Mouse (Mus musculus) heart, embryonic 12.5 days (tissue): ENCODE measurements around the gene Chrd. TPM values are rescaled to one million over a fixed set of nuclear protein-coding genes. Genes with fewer than 3 reads are reported as not detected.
A peak's percentile ranks its signal among the peaks of the same experiment; 100 is the strongest.

Experiments
- ATAC-seq: fragments of 200-750 bp; cut with Nextera tagmentation; 2 replicates; pipeline ENCODE4 v1.8.0; 2017; ENCODE audit warnings: moderate TSS enrichment, moderate library complexity; ENCODE audit not compliant: insufficient number of reproducible peaks, low FRiP score
- H3K27ac ChIP-seq: fragments of 300-500 bp; sonication (generic); 2 replicates; pipeline ENCODE4 v1.5.1; 2016; ENCODE audit warnings: mild to moderate bottlenecking, moderate library complexity; ENCODE audit not compliant: poor library complexity, severe bottlenecking
- H3K27me3 ChIP-seq: fragments of 300-500 bp; sonication (generic); replicated peaks from 2 replicates; pipeline ENCODE4 v1.6.1; 2016; ENCODE audit warnings: mild to moderate bottlenecking, moderate library complexity
- H3K36me3 ChIP-seq: fragments of 300-500 bp; sonication (generic); 2 replicates; pipeline ENCODE4 v1.6.1; 2016; ENCODE audit warnings: mild to moderate bottlenecking, moderate library complexity
- H3K4me1 ChIP-seq: fragments of 300-500 bp; sonication (generic); replicated peaks from 2 replicates; pipeline ENCODE4 v1.6.1; 2016; ENCODE audit warnings: mild to moderate bottlenecking
- H3K4me2 ChIP-seq: fragments of 300-500 bp; sonication (generic); 2 replicates; pipeline ENCODE4 v1.6.1; 2016; ENCODE audit warnings: mild to moderate bottlenecking, moderate library complexity
- H3K4me3 ChIP-seq: fragments of 300-500 bp; sonication (generic); 2 replicates; pipeline ENCODE4 v1.5.1; 2016; ENCODE audit warnings: mild to moderate bottlenecking
- H3K9ac ChIP-seq: fragments of 300-500 bp; sonication (generic); 2 replicates; pipeline ENCODE4 v1.6.1; 2016; ENCODE audit warnings: mild to moderate bottlenecking, moderate library complexity
- H3K9me3 ChIP-seq: fragments of 300-500 bp; sonication (generic); replicated peaks from 2 replicates; pipeline ENCODE4 v1.6.1; 2016; ENCODE audit warnings: mild to moderate bottlenecking, moderate library complexity
- WGBS: fragments of 180-500 bp; shearing (Covaris S2); methylation state at CpG from one replicate; pipeline ENCODE4 v1.1.7; 2016; 5-methylcytosine and 5-hydroxymethylcytosine counted together
- polyA plus RNA-seq: library from polyadenylated mRNA; unstranded; fragments of >200 nt; fragmentation: Nextera tagmentation; extraction: Ambion mirVana; gene quantifications from 2 replicates; pipeline ENCODE4 v1.2.1, GENCODE M21; 2016

Gene Chrd
- polyA plus RNA-seq, 1 experiment from 2014 or later, result 0.54 TPM

- Histone ChIP-seq H3K4me3 (no peak overlapping the region), H3K27me3 (no peaks in the 10 kb centered on the region), H3K36me3 (peaks cover 40% of the 10 kb centered on the region), H3K9me3 (no peaks in the 10 kb centered on the region), H3K4me1 (peaks cover 38% of the 10 kb centered on the region), H3K4me2 (no peak overlapping the region), H3K27ac (no peak overlapping the region), H3K9ac (no peak overlapping the region)
- 77% methylated on average over 9 of the region's 9 CpGs for WGBS
- ATAC-seq, result no peak
These were observed 20.7 kb upstream of the Chrd start for GRCm38 (mm10) chr16:20712190-20712589.

- 61% methylated on average over 7 of the region's 7 CpGs for WGBS
- Histone ChIP-seq H3K27me3 (no peaks in the 10 kb centered on the region), H3K36me3 (peaks cover 33% of the 10 kb centered on the region), H3K4me2 (peak overlapping the region; percentile 82; the same call in 1 of the 2 replicates), H3K9ac (no peak overlapping the region), H3K27ac (no peak overlapping the region), H3K4me3 (no peak overlapping the region), H3K9me3 (no peaks in the 10 kb centered on the region), H3K4me1 (peaks cover 38% of the 10 kb centered on the region)
- ATAC-seq, result no peak
These were observed 20.0 kb upstream of the Chrd start for GRCm38 (mm10) chr16:20712889-20713288.

- ATAC-seq, result no peak
- H3K4me1 ChIP-seq, result peaks cover 44% of the 10 kb centered on the region
- no peaks in the 10 kb centered on the region for H3K27me3 ChIP-seq
- peak overlapping the region; percentile 82 for H3K4me2 ChIP-seq
- no peaks in the 10 kb centered on the region for H3K9me3 ChIP-seq
- no peak overlapping the region for H3K9ac ChIP-seq
- H3K4me3 ChIP-seq, result 0 out of 2 replicates have a peak overlapping the region, but pooled peaks have one; percentile 62
- no peak overlapping the region for H3K27ac ChIP-seq
- WGBS, result 52% methylated on average over 11 of the region's 11 CpGs
- peaks cover 28% of the 10 kb centered on the region for H3K36me3 ChIP-seq
These were observed 18.4 kb upstream of the Chrd start for GRCm38 (mm10) chr16:20714307-20715080.

- Histone ChIP-seq H3K9ac (peak overlapping the region; percentile 76), H3K4me1 (peaks cover 44% of the 10 kb centered on the region), H3K4me2 (peak overlapping the region; percentile 82), H3K27ac (no peak overlapping the region), H3K9me3 (no peaks in the 10 kb centered on the region), H3K36me3 (peaks cover 25% of the 10 kb centered on the region), H3K4me3 (peak overlapping the region; percentile 62), H3K27me3 (no peaks in the 10 kb centered on the region)
- WGBS, result 49% methylated on average over 2 of the region's 2 CpGs
- ATAC-seq, result no peak
These were observed 17.8 kb upstream of the Chrd start for GRCm38 (mm10) chr16:20715161-20715560.

GRCm38 (mm10) chr16:20715566-20715965, 17.4 kb upstream of the Chrd start:
- Histone ChIP-seq H3K4me1 (peaks cover 44% of the 10 kb centered on the region), H3K27me3 (no peaks in the 10 kb centered on the region), H3K9ac (peak overlapping the region; percentile 76), H3K4me2 (peak overlapping the region; percentile 82), H3K4me3 (peak overlapping the region; percentile 62), H3K27ac (peak overlapping the region; percentile 91; the same call in 1 of the 2 replicates), H3K9me3 (no peaks in the 10 kb centered on the region), H3K36me3 (peaks cover 27% of the 10 kb centered on the region)
- no peak for ATAC-seq
- WGBS, result under 1% methylated on average over 12 of the region's 12 CpGs

GRCm38 (mm10) chr16:20715976-20716840, 16.7 kb upstream of the Chrd start:
- H3K36me3 ChIP-seq, result peaks cover 27% of the 10 kb centered on the region
- ATAC-seq, result peak; percentile 85
- H3K4me3 ChIP-seq, result peak overlapping the region; percentile 62
- peak overlapping the region; percentile 76 for H3K9ac ChIP-seq
- H3K4me1 ChIP-seq, result peaks cover 44% of the 10 kb centered on the region
- peak overlapping the region; percentile 91 for H3K27ac ChIP-seq
- 1% methylated on average over 63 of the region's 68 CpGs for WGBS
- H3K27me3 ChIP-seq, result no peaks in the 10 kb centered on the region
- H3K4me2 ChIP-seq, result peak overlapping the region; percentile 82
- no peaks in the 10 kb centered on the region for H3K9me3 ChIP-seq

GRCm38 (mm10) chr16:20716841-20717180, 16.1 kb upstream of the Chrd start:
- peak overlapping the region; percentile 82 for H3K4me2 ChIP-seq
- peak overlapping the region; percentile 91 for H3K27ac ChIP-seq
- WGBS, result under 1% methylated on average over 8 of the region's 8 CpGs
- H3K4me3 ChIP-seq, result peak overlapping the region; percentile 62
- H3K27me3 ChIP-seq, result no peaks in the 10 kb centered on the region
- no peak for ATAC-seq
- peaks cover 44% of the 10 kb centered on the region for H3K4me1 ChIP-seq
- H3K9me3 ChIP-seq, result no peaks in the 10 kb centered on the region
- peak overlapping the region; percentile 76 for H3K9ac ChIP-seq
- peaks cover 26% of the 10 kb centered on the region for H3K36me3 ChIP-seq

- peak within 1 kb of the TSS; percentile 62 for H3K4me3 ChIP-seq
- peak within 1 kb of the TSS; percentile 76 for H3K9ac ChIP-seq
- H3K27ac ChIP-seq, result peak within 1 kb of the TSS; percentile 91
- peaks cover 27% of the 10 kb centered on the region for H3K36me3 ChIP-seq
- under 1% methylated on average over 62 of the region's 62 CpGs for WGBS
- H3K27me3 ChIP-seq, result no peaks in the 10 kb centered on the region
- ATAC-seq, result peak; percentile 86
- peaks cover 44% of the 10 kb centered on the region for H3K4me1 ChIP-seq
- peak within 1 kb of the TSS; percentile 82 for H3K4me2 ChIP-seq
- H3K9me3 ChIP-seq, result no peaks in the 10 kb centered on the region
These were observed 15.5 kb upstream of the Chrd start, which contains the start of the genes Polr2h and Clcn2 for GRCm38 (mm10) chr16:20717181-20717977. Gene Polr2h (plus strand): TSS chr16:20717665. Gene Clcn2 (minus strand): TSS chr16:20717746.

GRCm38 (mm10) chr16:20717978-20718670, 14.8 kb upstream of the Chrd start:
- Histone ChIP-seq H3K36me3 (peaks cover 25% of the 10 kb centered on the region), H3K4me1 (peaks cover 39% of the 10 kb centered on the region), H3K27ac (peak overlapping the region; percentile 91), H3K4me2 (peak overlapping the region; percentile 82), H3K9ac (peak overlapping the region; percentile 76), H3K4me3 (peak overlapping the region; percentile 62), H3K27me3 (no peaks in the 10 kb centered on the region), H3K9me3 (no peaks in the 10 kb centered on the region)
- 3% methylated on average over 18 of the region's 18 CpGs for WGBS
- ATAC-seq, result peak; percentile 24

GRCm38 (mm10) chr16:20721808-20722207, 11.1 kb upstream of the Chrd start:
- WGBS, result 74% methylated on average over 10 of the region's 10 CpGs
- no peak overlapping the region for H3K4me2 ChIP-seq
- no peaks in the 10 kb centered on the region for H3K27me3 ChIP-seq
- H3K4me3 ChIP-seq, result no peak overlapping the region
- H3K27ac ChIP-seq, result no peak overlapping the region
- H3K36me3 ChIP-seq, result peaks cover 25% of the 10 kb centered on the region
- peaks cover 10% of the 10 kb centered on the region; the same call in 1 of the 2 replicates for H3K4me1 ChIP-seq
- no peak overlapping the region for H3K9ac ChIP-seq
- no peaks in the 10 kb centered on the region for H3K9me3 ChIP-seq
- ATAC-seq, result no peak
